Mouse (Mus musculus): ENCODE results near the gene Exosc10. TPM values are rescaled to one million over a fixed set of nuclear protein-coding genes. Genes with fewer than 3 reads are reported as not detected.

The Exosc10 gene
- polyA plus RNA-seq, 1 experiment from 2014 or later = 54.2 TPM

DNA sequence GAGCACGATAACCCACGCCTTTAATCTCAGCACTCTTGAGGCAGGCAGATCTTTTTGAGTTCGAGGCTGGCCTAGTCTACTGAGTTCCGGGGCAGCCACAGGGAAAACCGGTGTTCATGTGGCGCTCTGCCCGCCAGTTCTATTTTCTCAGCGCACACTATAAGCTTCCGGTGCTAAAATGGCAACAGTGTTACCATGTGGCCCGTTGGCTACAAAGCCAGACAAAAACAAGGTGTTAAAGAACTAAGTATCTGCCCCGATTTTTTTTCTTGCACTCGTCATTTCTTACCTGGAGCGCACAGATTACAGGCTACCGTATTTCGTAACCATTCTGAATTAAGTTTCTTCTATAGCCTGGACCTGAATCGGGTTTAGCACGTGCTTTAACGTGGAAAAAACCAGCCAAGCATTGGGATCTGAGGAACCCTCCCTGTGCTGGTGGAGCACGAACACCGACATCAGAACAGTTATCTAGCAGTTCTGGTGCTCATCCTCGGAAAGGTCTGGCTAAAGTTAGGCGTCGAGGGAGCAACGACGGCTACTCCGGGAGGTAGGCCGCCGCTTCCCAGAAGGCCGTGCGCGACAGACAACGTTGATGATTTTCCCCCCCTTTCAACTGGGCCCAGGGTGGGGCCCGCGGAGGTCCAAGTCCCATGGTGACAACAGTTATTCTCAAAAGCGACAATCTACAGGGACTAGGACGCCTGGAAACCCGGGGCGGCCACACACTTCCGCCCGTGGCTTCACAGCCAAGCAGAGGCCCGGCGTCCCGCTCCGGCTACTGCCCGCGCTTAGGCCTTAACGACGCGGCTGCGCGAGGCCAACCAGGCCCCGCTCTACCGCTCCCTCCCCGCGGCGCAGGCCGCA lies 67.8 kb downstream of the Exosc10 start:
- POLR2A ChIA-PET = no interaction called here
- TF ChIP-seq CTCF (IDR thresholded peaks at IDR 0.05) = no peak

DNA sequence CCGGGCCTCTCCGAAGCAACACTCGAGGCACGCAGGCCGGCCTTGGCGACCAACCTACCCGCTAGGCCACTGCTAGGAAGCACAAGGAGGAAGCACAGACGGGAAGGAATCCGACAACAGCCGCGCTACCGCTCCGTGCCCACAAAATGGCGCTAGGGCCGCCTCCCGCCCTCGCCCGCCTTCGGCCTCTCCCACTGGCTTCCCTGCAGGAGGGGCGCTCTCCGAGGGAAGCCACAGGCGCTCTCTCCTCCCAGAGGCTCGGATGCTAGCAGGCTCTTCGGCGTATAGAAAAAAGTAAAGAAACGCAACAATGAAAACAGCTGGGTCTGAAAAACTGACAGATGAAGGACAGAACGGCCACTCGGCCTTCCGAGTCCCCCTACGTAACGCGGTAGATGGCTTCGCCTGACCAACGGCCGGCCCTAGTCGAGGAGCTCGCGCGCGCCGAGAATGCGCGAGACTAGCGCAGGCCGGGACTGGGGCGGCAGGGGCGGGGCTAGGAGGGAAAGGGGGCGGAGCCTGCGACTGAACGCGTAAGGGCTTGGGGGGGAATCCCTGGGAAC lies 68.5 kb downstream of the Exosc10 start, which contains the start of gene Tardbp:
Gene Tardbp (minus strand): TSS at position 397 of the 563 bp plus-strand sequence.
- peak; percentile 88 for ATAC-seq
- ChIA-PET CTCF (interaction anchor here (0.6 kb wide), 1 partner anchor 19 kb away, joined by 3 read pairs; no protein-coding TSS in a partner anchor), POLR2A (no interaction called here)
- no peaks in the 10 kb centered on the region for H3K27me3 ChIP-seq
- DNase-seq (ENCODE audit: low read depth, low spot score) = peak; percentile 55
- in situ Hi-C loops (cut with MboI; ENCODE audit: low pct_unique_long_range_greater_than_20kb) = no loop called here
- TF ChIP-seq CTCF (IDR thresholded peaks at IDR 0.05) = no peak

More for the DNA sequence above, 67.8 kb downstream of the Exosc10 start:
- DNase-seq (ENCODE audit: low read depth, low spot score) (no peak), ATAC-seq (peak; percentile 49)
- H3K27me3 ChIP-seq = no peaks in the 10 kb centered on the region
- in situ Hi-C loops (cut with MboI; ENCODE audit: low pct_unique_long_range_greater_than_20kb) = no loop called here
- CTCF ChIA-PET = no interaction called here

DNA sequence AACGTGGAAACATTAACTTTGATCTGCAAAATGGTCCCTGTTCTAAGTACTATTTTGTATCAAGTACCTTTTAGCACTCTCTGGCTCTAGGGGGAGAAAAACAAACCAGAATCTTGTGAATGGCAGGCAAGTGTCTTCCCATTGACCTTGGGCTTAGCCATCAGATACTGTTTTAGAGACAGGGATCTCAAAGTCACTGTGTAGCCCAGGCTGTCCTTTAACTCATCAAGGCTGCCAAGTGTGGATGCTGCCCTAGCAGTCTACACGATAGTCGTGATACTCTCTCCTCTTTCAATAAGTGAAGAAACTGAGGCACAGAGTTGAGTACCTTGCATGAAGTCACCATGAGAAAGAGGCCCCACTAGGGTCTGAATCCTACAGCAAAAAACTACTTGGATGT lies 69.0 kb downstream of the Exosc10 start:
- in situ Hi-C loops (cut with MboI; ENCODE audit: low pct_unique_long_range_greater_than_20kb) = no loop called here
- no peaks in the 10 kb centered on the region for H3K27me3 ChIP-seq
- ChIA-PET CTCF (interaction anchor here (0.6 kb wide), 1 partner anchor 20 kb away, joined by 3 read pairs; no protein-coding TSS in a partner anchor), POLR2A (no interaction called here)
- no peak for TF ChIP-seq CTCF (IDR thresholded peaks at IDR 0.05)
- ATAC-seq = no peak
- DNase-seq (ENCODE audit: low read depth, low spot score) = no peak

Other genes starting within 250 kb of the Exosc10 start
- gene Ubiad1, start 113.7 kb upstream of the Exosc10 start, polyA plus RNA-seq (2021) = 18.0 TPM
- gene Mtor, start 109.8 kb upstream of the Exosc10 start, polyA plus RNA-seq (2021) = 33.7 TPM
- gene Angptl7, start 58.0 kb upstream of the Exosc10 start, polyA plus RNA-seq (2021) = 0.13 TPM
- gene Srm, start 33.1 kb downstream of the Exosc10 start, polyA plus RNA-seq (2021) = 45.4 TPM
- 0.10 TPM for gene Masp2, start 44.1 kb downstream of the Exosc10 start, polyA plus RNA-seq (2021)
- 216 TPM for gene Tardbp, start 68.6 kb downstream of the Exosc10 start, polyA plus RNA-seq (2021)
- not detected for gene Gm572, start 84.9 kb downstream of the Exosc10 start, polyA plus RNA-seq (2021)
- gene Casz1, start 246.0 kb downstream of the Exosc10 start, polyA plus RNA-seq (2021) = 6.0 TPM

Measured in Patski (cell line).